Mouse (Mus musculus) MN1 (cell line): ENCODE results near the gene Mccc2.

Source experiments
- DNase-seq: peaks from one replicate; pipeline ENCODE4 v3.0.0-alpha.2; 2016; ENCODE audit warnings: low spot score

Mccc2 gene

DNA sequence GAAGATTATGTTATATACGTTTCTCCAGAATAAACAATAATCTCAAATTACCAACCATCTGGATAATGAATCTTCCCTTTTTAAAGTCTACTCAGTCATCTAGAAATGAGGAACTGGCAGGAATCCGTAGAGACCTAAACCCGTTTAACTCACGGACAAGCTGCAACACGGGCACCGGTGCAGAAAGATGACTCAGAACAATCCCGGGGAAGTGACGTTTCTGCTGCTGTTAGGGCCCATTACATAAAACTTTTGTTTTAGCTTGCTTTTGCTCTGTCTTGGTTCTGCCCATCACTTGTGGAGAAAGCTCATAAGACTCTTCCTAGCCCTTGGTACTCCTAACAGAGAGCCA is 76.1 kb downstream of the Mccc2 start:
- no peak for DNase-seq

DNA sequence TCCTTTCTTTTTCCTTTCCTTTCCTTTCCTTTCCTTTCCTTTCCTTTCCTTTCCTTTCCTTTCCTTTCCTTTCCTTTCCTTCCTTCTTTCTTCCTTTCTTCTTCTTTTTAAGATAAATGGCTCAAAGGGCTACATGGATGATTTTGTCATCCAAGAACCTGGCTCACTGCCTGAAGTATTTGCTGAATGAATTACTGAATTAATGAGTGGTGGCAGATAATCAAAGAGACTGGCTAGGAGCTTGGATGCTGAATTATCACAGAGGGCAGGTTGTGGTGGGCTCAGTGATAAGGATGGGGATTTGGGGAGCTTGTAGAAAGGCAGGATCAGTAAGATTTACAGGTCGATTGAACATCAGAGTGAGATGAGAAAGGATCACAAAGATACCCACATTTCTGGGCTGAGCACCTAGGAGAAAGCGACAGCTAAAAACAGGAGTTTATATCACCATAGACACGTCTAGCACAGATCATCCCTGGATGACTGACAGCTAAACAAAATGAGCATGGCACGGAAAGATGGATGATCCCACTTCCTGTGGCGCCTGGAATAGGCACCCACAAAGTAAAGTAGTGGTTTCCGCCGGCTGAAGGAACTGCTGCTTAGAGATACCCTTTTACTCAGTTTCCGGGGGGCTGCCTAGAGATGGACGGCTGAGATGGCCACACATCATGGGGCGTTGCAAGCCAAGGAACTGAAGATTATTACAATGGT is 76.7 kb downstream of the Mccc2 start:
- DNase-seq: no peak

DNA sequence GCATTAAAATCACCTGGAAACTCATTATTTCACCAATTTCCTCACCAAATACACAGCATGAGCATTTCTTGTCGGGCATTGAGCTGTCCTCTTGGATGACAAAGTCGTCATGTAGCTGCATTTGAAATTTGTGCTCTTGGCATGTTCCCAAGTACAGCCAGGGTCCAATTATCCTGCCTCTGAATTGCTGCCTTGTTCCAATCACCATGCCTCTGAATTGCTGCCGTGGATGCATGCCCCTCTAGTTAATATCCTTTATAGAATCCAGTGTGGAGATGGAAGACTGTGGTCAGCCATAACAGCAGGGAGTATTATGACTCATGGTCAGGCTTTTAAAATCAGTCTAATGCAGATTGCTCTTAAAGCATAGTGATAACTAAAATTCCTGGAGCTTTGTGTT is 77.7 kb downstream of the Mccc2 start:
- peak; percentile 29 for DNase-seq

DNA sequence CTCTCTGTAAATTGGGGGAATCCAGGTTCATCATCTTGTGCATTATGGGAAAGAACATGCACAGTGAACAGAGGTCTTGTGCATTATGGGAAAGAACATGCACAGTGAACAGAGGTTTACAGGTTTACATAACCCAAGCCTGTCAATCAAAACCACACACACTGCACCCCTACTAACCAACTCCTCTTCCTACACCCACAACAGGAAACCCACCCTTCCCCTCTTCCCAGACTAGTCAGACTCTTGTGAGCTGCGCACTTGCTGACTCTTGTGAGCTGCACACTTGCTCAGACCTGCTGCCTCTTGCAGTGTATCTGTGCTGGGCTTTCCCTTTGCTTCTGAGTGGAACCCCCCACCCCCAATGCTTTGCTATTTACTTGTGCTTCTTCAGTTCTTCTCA is 83.0 kb downstream of the Mccc2 start:
- DNase-seq: no peak

GRCm38 (mm10) chr13:99931502-99931901 is 83.9 kb downstream of the Mccc2 start:
- DNase-seq: no peak

DNA sequence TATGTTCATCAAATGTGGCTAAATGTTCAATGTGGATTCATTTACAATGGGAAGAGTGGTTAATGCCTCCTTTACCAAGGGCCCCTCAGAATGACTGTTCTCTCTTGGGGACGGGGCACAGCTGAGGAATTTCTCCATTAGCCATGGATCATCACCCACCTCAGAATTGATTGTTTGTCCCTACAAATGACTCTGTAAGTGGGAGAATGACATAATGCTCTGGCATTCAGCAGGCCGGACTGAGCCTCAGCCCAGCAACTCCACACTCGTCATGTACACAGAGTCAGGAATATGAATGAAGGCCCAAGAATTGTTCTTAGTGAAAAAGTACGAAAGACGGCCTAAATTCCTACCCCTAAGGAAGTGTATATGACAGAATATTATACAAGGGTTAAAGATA is 89.2 kb downstream of the Mccc2 start:
- no peak for DNase-seq

- DNase-seq: no peak
These were observed 99.8 kb downstream of the Mccc2 start for GRCm38 (mm10) chr13:99915632-99916031.

GRCm38 (mm10) chr13:99900965-99901364 is 114.5 kb downstream of the Mccc2 start, which contains the start of gene Cartpt:
Gene Cartpt, minus strand, starts transcription at chr13:99901091.
- DNase-seq: no peak

DNA sequence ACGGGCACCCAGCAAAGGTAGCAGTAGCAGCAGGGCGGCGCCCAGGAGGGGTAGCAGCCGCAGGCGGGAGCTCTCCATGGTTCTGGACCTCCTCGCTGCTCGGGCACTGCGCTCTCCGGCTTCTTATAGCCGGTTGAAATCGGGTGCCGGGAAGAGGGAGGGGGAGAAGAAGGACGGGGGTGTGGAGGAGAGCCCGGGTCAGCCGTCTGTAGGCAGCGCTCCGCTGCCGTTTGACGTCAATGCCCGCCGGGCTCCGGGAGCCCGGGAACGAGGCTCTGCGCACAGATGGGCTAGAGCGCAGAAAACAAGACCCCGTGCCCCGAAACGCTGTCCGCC is 114.9 kb downstream of the Mccc2 start:
- no peak for DNase-seq

DNA sequence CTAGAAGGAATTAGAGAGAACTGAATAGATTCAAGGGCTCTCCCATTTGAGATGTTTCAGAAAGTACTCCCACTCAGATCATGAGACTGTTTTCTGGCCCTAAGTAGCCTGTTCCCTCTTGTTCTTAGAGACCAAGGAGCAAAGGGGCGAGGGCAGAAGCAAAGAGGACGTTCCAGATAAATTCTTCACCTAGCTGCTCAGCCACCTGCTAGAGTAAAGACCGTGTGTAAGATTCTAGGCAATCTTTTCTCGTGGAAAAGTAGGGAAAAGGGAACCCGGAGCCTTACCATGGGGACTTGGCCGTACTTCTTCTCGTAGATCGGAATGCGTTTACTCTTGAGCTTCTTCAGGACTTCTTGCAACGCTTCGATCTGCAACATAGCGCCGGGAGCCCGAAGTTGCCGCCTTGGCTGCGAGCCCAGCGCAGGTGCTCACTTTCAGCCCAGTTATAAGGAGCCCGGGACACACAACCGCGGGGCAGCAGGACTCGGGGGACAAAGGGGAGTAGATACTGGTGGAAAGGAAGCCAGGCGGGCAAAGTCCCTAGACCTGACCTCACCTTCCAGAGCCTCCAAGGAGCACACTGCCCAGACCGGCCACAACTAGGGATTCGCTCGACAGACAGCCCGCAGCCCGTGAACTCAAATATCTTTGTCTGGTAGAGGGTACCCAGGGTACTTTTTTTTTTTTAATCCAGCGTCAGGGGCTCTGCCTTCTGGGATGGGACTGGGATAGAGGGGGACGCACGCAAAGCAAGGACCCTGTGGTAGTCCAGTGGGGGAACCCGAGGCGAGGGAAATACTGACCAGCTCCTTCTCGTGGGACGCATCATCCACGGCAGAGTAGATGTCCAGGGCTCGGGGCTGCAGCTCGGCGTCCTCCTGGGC is 115.5 kb downstream of the Mccc2 start:
- DNase-seq: no peak

- no peak for DNase-seq
These were observed 116.6 kb downstream of the Mccc2 start for GRCm38 (mm10) chr13:99898816-99899215.
